Mouse (Mus musculus): Measurements from ENCODE around the gene Atf6b. TPM values are rescaled to one million over a fixed set of nuclear protein-coding genes. Genes with fewer than 3 reads are reported as not detected.
A peak's percentile ranks its signal among the peaks of the same experiment; 100 is the strongest.

Atf6b gene
- polyA plus RNA-seq, 1 experiment from 2014 or later: 62.0 TPM

DNA sequence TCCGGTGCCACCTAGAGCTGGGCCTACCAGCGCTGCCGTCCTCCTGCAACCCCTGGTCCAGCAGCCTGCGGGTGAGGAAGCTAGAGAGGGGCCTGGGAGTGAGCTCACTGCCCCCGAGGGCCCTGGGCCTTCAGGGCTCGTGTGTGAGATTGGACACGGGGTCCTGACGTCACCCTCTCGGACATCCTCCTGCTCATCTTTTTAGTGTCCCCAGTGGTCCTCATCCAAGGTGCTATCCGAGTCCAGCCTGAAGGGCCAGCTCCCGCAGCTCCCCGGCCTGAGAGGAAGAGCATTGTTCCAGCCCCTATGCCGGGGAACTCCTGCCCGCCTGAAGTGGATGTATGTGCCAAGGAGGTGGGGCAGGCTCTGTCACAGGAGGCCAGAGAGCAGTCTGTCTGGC is 3.8 kb downstream of the Atf6b start:
- no peak for DNase-seq (ENCODE audit: low spot score)
- Histone ChIP-seq H3K27ac (no peak overlapping the region), H3K9ac (ENCODE audit: low read depth, low read length) (no peak overlapping the region), H3K4me2 (ENCODE audit: low read length) (no peak overlapping the region), H3K4me3 (replicated peaks; ENCODE audit: low read depth, low read length) (no peak overlapping the region), H3K9me3 (replicated peaks; ENCODE audit: low read length) (no peaks in the 10 kb centered on the region), H3K4me1 (replicated peaks; ENCODE audit: insufficient read depth, low read length) (peaks cover 9% of the 10 kb centered on the region), H3K36me3 (ENCODE audit: insufficient read depth, low read length) (peaks cover 40% of the 10 kb centered on the region), H3K27me3 (ENCODE audit: insufficient read depth, low read length) (no peaks in the 10 kb centered on the region)
- ATAC-seq (replicated peaks; ENCODE audit: low FRiP score, low read depth): no peak
- WGBS: 92% methylated on average over 14 of the region's 14 CpGs
- TF ChIP-seq CTCF (IDR thresholded peaks at IDR 0.05; ENCODE audit: low read depth): no peak

- Histone ChIP-seq H3K36me3 (ENCODE audit: insufficient read depth, low read length) (peaks cover 40% of the 10 kb centered on the region), H3K9ac (ENCODE audit: low read depth, low read length) (no peak overlapping the region), H3K4me1 (replicated peaks; ENCODE audit: insufficient read depth, low read length) (peaks cover 9% of the 10 kb centered on the region), H3K9me3 (replicated peaks; ENCODE audit: low read length) (no peaks in the 10 kb centered on the region), H3K4me3 (replicated peaks; ENCODE audit: low read depth, low read length) (no peak overlapping the region), H3K4me2 (ENCODE audit: low read length) (no peak overlapping the region), H3K27me3 (ENCODE audit: insufficient read depth, low read length) (no peaks in the 10 kb centered on the region), H3K27ac (no peak overlapping the region)
- peak; percentile 70 for TF ChIP-seq CTCF (IDR thresholded peaks at IDR 0.05; ENCODE audit: low read depth)
- ATAC-seq (replicated peaks; ENCODE audit: low FRiP score, low read depth): no peak
- DNase-seq (ENCODE audit: low spot score): peak; percentile 54
- 47% methylated on average over 19 of the region's 19 CpGs for WGBS
These were observed 4.7 kb downstream of the Atf6b start for GRCm38 (mm10) chr17:34651507-34652221.

DNA sequence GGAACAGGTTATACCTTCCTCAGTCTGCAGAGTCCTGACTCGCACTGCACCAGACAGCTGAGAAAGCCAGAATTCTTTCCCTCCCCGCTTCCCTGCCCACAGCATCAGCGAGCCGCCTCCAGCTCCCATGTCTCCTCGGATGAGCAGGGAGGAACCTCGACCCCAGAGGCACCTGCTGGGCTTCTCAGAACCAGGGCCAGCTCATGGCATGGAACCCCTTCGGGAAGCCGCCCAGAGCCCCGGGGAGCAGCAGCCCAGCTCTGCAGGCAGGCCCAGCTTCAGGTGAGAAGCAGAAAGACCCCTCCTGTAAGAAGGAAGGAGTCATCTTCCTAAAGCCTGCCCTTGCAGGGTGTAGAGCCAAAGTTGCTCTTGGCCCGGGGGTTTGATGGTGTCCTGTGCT is 5.6 kb downstream of the Atf6b start:
- no peak for TF ChIP-seq CTCF (IDR thresholded peaks at IDR 0.05; ENCODE audit: low read depth)
- Histone ChIP-seq H3K4me3 (replicated peaks; ENCODE audit: low read depth, low read length) (no peak overlapping the region), H3K4me1 (replicated peaks; ENCODE audit: insufficient read depth, low read length) (peaks cover 8% of the 10 kb centered on the region), H3K9me3 (replicated peaks; ENCODE audit: low read length) (no peaks in the 10 kb centered on the region), H3K27me3 (ENCODE audit: insufficient read depth, low read length) (no peaks in the 10 kb centered on the region), H3K9ac (ENCODE audit: low read depth, low read length) (no peak overlapping the region), H3K27ac (no peak overlapping the region), H3K4me2 (ENCODE audit: low read length) (no peak overlapping the region), H3K36me3 (ENCODE audit: insufficient read depth, low read length) (peaks cover 40% of the 10 kb centered on the region)
- ATAC-seq (replicated peaks; ENCODE audit: low FRiP score, low read depth) (no peak), DNase-seq (ENCODE audit: low spot score) (no peak)
- 73% methylated on average over 10 of the region's 10 CpGs for WGBS

- no peaks in the 10 kb centered on the region for H3K9me3 ChIP-seq (replicated peaks; ENCODE audit: low read length)
These were observed 6.0 kb downstream of the Atf6b start for GRCm38 (mm10) chr17:34652985-34653384.

GRCm38 (mm10) chr17:34653746-34654285 is 6.9 kb downstream of the Atf6b start:
- H3K27ac ChIP-seq: no peak overlapping the region
- no peaks in the 10 kb centered on the region for H3K9me3 ChIP-seq (replicated peaks; ENCODE audit: low read length)
- H3K4me2 ChIP-seq (ENCODE audit: low read length): no peak overlapping the region
- DNase-seq (ENCODE audit: low spot score) (peak; percentile 72), ATAC-seq (replicated peaks; ENCODE audit: low FRiP score, low read depth) (no peak)
- H3K27me3 ChIP-seq (ENCODE audit: insufficient read depth, low read length): no peaks in the 10 kb centered on the region
- no peak overlapping the region for H3K4me3 ChIP-seq (replicated peaks; ENCODE audit: low read depth, low read length)
- H3K36me3 ChIP-seq (ENCODE audit: insufficient read depth, low read length): peaks cover 40% of the 10 kb centered on the region
- no peak overlapping the region for H3K9ac ChIP-seq (ENCODE audit: low read depth, low read length)
- 70% methylated on average over 9 of the region's 9 CpGs for WGBS
- TF ChIP-seq CTCF (IDR thresholded peaks at IDR 0.05; ENCODE audit: low read depth): peak; percentile 88
- no peaks in the 10 kb centered on the region for H3K4me1 ChIP-seq (replicated peaks; ENCODE audit: insufficient read depth, low read length)

More at GRCm38 (mm10) chr17:34652985-34653384, 6.0 kb downstream of the Atf6b start:
- Histone ChIP-seq H3K4me1 (replicated peaks; ENCODE audit: insufficient read depth, low read length) (peaks cover 3% of the 10 kb centered on the region; the same call in 1 of the 2 replicates), H3K36me3 (ENCODE audit: insufficient read depth, low read length) (peaks cover 40% of the 10 kb centered on the region), H3K27ac (no peak overlapping the region), H3K9ac (ENCODE audit: low read depth, low read length) (no peak overlapping the region), H3K27me3 (ENCODE audit: insufficient read depth, low read length) (no peaks in the 10 kb centered on the region), H3K4me2 (ENCODE audit: low read length) (no peak overlapping the region), H3K4me3 (replicated peaks; ENCODE audit: low read depth, low read length) (no peak overlapping the region)
- no peak for DNase-seq (ENCODE audit: low spot score)
- TF ChIP-seq CTCF (IDR thresholded peaks at IDR 0.05; ENCODE audit: low read depth): no peak
- 92% methylated on average over 8 of the region's 8 CpGs for WGBS
- no peak for ATAC-seq (replicated peaks; ENCODE audit: low FRiP score, low read depth)

- Histone ChIP-seq H3K27me3 (ENCODE audit: insufficient read depth, low read length) (no peaks in the 10 kb centered on the region), H3K4me3 (replicated peaks; ENCODE audit: low read depth, low read length) (no peak overlapping the region), H3K4me2 (ENCODE audit: low read length) (no peak overlapping the region), H3K9me3 (replicated peaks; ENCODE audit: low read length) (no peaks in the 10 kb centered on the region), H3K27ac (no peak overlapping the region), H3K4me1 (replicated peaks; ENCODE audit: insufficient read depth, low read length) (no peaks in the 10 kb centered on the region), H3K9ac (ENCODE audit: low read depth, low read length) (no peak overlapping the region), H3K36me3 (ENCODE audit: insufficient read depth, low read length) (peaks cover 34% of the 10 kb centered on the region)
- ATAC-seq (replicated peaks; ENCODE audit: low FRiP score, low read depth) (no peak), DNase-seq (ENCODE audit: low spot score) (no peak)
- 86% methylated on average over 13 of the region's 13 CpGs for WGBS
- TF ChIP-seq CTCF (IDR thresholded peaks at IDR 0.05; ENCODE audit: low read depth): no peak
These were observed 7.4 kb downstream of the Atf6b start for GRCm38 (mm10) chr17:34654392-34654791.

Data from kidney, postnatal 0 days (tissue).